Mouse (Mus musculus) hindbrain, embryonic 13.5 days (tissue): ENCODE measurements at regions not wholly inside any gene's neighbourhood (a gene's known extent, or its start where the extent isn't known, plus 50 kb on each side); places are given as distances from the start of the nearest gene placed in this dataset.

Experiments
- ATAC-seq: fragments of 200-750 bp; cut with Nextera tagmentation; 2 replicates; pipeline ENCODE4 v1.8.0; 2017; ENCODE audit warnings: moderate TSS enrichment; ENCODE audit not compliant: low FRiP score
- H3K27ac ChIP-seq: fragments of 300-500 bp; sonication (generic); 2 replicates; pipeline ENCODE4 v1.5.1; 2015; ENCODE audit warnings: inconsistent platforms, mild to moderate bottlenecking, moderate library complexity
- H3K27me3 ChIP-seq: fragments of 300-500 bp; sonication (generic); 2 replicates; pipeline ENCODE4 v1.6.1; 2015; ENCODE audit warnings: mild to moderate bottlenecking, inconsistent platforms
- H3K36me3 ChIP-seq: fragments of 300-500 bp; sonication (generic); 2 replicates; pipeline ENCODE4 v1.6.1; 2015; ENCODE audit warnings: mild to moderate bottlenecking, inconsistent platforms
- H3K4me1 ChIP-seq: fragments of 300-500 bp; sonication (generic); replicated peaks from 2 replicates; pipeline ENCODE4 v1.6.1; 2015; ENCODE audit warnings: inconsistent platforms
- H3K4me2 ChIP-seq: fragments of 300-500 bp; sonication (generic); 2 replicates; pipeline ENCODE4 v1.6.1; 2015; ENCODE audit warnings: inconsistent platforms, mild to moderate bottlenecking, moderate library complexity
- H3K4me3 ChIP-seq: fragments of 300-500 bp; sonication (generic); 2 replicates; pipeline ENCODE4 v1.5.1; 2015; ENCODE audit warnings: mild to moderate bottlenecking, inconsistent platforms
- H3K9ac ChIP-seq: fragments of 300-500 bp; sonication (generic); 2 replicates; pipeline ENCODE4 v1.6.1; 2015; ENCODE audit warnings: mild to moderate bottlenecking, inconsistent platforms
- H3K9me3 ChIP-seq: fragments of 300-500 bp; sonication (generic); 2 replicates; pipeline ENCODE4 v1.6.1; 2016; ENCODE audit warnings: inconsistent platforms
- WGBS: fragments of 180-500 bp; shearing (Covaris S2); methylation state at CpG from one replicate; pipeline ENCODE4 v1.1.7; 2015; 5-methylcytosine and 5-hydroxymethylcytosine counted together

DNA sequence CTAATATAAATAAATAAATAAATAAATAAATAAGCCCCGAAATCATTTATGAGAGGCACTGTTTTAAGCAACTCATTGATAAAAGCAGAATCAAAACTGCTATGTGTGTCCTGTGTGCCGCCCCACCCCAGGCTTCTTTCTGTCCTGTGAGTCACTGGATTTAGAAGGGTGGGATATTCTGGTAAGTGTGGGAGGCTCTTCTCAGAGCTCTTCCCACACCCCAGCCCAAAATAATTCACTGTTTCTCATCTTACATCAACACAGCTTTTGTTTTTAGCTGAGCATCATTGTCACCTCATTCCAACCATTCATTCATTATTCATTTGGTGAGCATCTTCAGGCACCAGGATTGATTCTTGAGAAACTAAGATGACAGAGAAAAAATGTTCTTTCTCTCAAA is 118.4 kb downstream of the Barx2 start:
- Histone ChIP-seq H3K9me3 (no peaks in the 10 kb centered on the region), H3K27me3 (no peaks in the 10 kb centered on the region), H3K4me3 (no peak overlapping the region), H3K36me3 (no peaks in the 10 kb centered on the region), H3K4me1 (no peaks in the 10 kb centered on the region), H3K4me2 (no peak overlapping the region), H3K9ac (no peak overlapping the region), H3K27ac (no peak overlapping the region)
- WGBS = 93% methylated on average over 2 of the region's 2 CpGs
- ATAC-seq = no peak

DNA sequence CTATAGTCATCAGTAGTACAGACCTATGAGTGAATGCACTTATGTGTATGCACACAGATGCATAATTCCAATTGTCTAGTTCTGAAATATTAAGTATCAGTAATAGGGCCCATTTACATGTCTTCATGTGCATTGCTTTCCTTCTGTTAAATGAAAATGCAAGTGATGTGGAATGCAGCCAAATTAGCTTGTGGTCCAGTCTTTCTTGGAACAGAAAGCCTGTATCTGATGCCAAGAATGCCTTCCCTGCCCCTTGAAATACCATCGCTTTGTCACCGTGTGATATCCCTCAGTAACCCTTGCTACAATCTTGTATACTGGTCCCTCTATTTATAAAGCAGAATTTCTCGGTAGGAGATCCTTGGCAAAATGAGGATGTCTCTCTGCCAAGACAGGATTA is 137.3 kb downstream of the Barx2 start:
- H3K36me3 ChIP-seq = no peaks in the 10 kb centered on the region
- H3K9me3 ChIP-seq = no peaks in the 10 kb centered on the region
- H3K27me3 ChIP-seq = no peaks in the 10 kb centered on the region
- WGBS = 78% methylated on average over 3 of the region's 3 CpGs
- ATAC-seq = no peak
- H3K9ac ChIP-seq = no peak overlapping the region
- H3K4me1 ChIP-seq = no peaks in the 10 kb centered on the region
- H3K27ac ChIP-seq = no peak overlapping the region
- H3K4me3 ChIP-seq = no peak overlapping the region
- no peak overlapping the region for H3K4me2 ChIP-seq

DNA sequence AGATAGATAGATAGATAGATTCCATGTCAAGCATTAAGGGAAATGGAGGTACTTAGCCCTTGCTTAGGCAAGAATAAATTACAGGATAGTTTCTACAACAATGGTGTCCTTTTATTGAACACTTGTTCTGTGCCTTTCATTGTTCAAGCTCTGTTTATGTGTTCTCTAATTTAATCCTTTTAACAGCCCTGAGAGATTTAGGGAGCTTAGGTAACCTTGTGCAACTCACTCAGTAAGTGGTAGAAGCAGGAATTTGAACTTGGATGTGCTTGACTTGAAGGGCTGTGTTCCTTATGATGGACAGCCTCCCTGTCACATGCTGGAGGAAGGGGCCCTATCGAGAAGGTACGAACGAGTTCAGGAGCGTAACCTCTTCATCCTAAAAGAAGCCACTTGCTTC is 147.9 kb downstream of the Barx2 start:
- no peak overlapping the region for H3K4me3 ChIP-seq
- 92% methylated on average over 4 of the region's 4 CpGs for WGBS
- H3K27me3 ChIP-seq = no peaks in the 10 kb centered on the region
- H3K27ac ChIP-seq = no peak overlapping the region
- no peaks in the 10 kb centered on the region for H3K9me3 ChIP-seq
- no peak overlapping the region for H3K4me2 ChIP-seq
- H3K9ac ChIP-seq = no peak overlapping the region
- ATAC-seq = no peak
- H3K36me3 ChIP-seq = no peaks in the 10 kb centered on the region
- no peaks in the 10 kb centered on the region for H3K4me1 ChIP-seq

DNA sequence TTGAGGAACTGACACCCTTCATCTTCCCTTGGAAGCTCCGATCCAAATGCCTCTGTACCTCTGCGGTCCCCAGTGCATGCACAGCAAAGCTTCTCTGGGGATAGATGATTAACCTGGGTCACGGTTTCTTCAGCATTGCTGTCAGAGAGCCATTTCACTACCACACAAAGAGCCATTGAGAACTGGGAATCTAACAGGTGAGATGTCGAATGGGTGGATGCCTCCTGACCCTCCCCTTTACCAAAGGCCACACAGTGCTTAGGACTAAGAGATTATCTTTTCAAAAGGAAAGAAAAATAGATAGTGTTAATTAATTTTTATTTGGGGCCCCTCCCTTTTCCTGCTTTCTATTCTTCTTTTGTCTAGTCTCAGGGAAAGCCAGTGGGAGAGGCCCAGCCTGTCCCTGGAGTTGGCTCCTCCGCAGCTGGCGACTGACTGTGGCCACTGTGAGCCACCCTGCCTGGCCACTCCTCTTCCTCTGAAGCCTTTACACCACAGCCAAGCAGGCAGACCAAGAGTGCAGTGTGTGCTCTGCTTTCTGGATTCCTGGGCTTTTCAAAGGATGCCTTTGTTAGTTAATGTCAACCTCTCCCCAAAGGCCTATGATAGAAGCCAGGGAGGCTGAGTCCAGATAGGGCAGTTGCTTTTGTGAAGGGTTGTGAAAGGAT is 155.2 kb downstream of the Barx2 start:
- Histone ChIP-seq H3K4me3 (no peak overlapping the region), H3K27ac (no peak overlapping the region), H3K4me1 (no peaks in the 10 kb centered on the region; the same call in 1 of the 2 replicates), H3K4me2 (no peak overlapping the region), H3K27me3 (no peaks in the 10 kb centered on the region), H3K36me3 (no peaks in the 10 kb centered on the region), H3K9me3 (no peaks in the 10 kb centered on the region), H3K9ac (no peak overlapping the region)
- WGBS = 41% methylated on average over 6 of the region's 6 CpGs
- ATAC-seq = no peak

DNA sequence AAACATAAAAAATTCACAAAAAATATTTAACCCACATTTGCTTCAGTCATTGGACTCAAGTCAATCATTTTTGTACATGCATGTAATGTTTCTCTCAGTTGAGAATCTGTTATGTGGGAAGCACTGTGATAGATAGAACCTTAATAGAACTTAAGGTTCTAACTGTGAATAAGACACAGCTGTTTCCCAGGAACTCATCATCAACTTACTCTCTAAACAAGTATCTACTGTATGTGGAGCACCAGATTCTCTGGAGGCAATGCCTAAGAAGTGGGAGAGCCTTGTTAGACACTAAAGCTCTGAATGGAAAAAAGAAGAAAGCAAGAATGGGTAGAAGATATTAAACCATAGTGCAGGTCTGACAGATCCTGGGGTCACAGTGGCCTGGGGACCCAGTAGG is 182.8 kb downstream of the Barx2 start:
- no peak for ATAC-seq
- H3K4me3 ChIP-seq = no peak overlapping the region
- H3K27ac ChIP-seq = no peak overlapping the region
- no peak overlapping the region for H3K4me2 ChIP-seq
- H3K9ac ChIP-seq = no peak overlapping the region
- H3K4me1 ChIP-seq = no peaks in the 10 kb centered on the region
- no peaks in the 10 kb centered on the region for H3K36me3 ChIP-seq
- no peaks in the 10 kb centered on the region for H3K27me3 ChIP-seq
- H3K9me3 ChIP-seq = no peaks in the 10 kb centered on the region

DNA sequence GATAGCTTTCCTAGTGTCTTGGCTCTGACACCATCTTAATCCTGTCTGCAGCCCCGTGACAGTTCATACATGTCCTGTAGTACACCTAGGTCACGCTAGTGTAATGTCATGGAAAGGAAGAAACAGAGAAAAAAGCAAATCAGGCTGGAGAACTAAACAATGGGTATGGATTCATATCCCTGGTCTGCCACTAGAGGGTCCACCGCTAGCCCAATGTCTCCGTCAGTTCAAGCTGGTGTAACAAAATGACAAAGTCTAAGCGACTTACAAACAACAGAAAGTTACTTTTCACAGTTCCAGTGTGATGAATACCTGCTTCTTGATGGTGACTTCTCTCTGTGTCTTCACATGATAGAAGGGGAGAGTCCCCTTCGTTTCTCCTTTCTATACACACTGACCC is 194.0 kb downstream of the Barx2 start:
- no peaks in the 10 kb centered on the region for H3K27me3 ChIP-seq
- no peak overlapping the region for H3K27ac ChIP-seq
- ATAC-seq = no peak
- no peak overlapping the region for H3K4me3 ChIP-seq
- 72% methylated on average over 6 of the region's 6 CpGs for WGBS
- no peak overlapping the region for H3K9ac ChIP-seq
- H3K4me2 ChIP-seq = no peak overlapping the region
- no peaks in the 10 kb centered on the region for H3K36me3 ChIP-seq
- no peaks in the 10 kb centered on the region for H3K4me1 ChIP-seq
- H3K9me3 ChIP-seq = no peaks in the 10 kb centered on the region

DNA sequence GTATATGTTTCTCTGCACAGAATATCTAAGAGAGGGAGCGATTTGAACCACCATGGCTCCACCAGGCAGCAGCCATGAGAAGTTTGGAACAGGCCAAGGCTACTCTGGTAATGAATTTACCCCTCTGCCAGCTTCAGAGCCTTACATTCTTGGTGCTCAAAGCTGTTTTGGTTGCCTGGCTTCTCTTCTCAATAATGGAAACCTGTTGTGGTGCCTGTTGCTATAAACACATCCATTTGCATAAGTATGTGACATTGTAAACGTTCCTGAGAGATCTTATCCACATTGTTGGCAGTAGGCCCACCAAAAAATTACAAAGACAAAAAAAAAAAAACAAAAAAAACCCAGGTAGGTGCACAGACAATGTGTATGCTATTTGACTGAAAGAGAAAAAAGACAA is 203.2 kb downstream of the Barx2 start:
- no peaks in the 10 kb centered on the region for H3K4me1 ChIP-seq
- H3K9me3 ChIP-seq = no peaks in the 10 kb centered on the region
- H3K27me3 ChIP-seq = no peaks in the 10 kb centered on the region
- H3K36me3 ChIP-seq = no peaks in the 10 kb centered on the region
- 50% methylated on average over 2 of the region's 2 CpGs for WGBS
- H3K27ac ChIP-seq = no peak overlapping the region
- H3K4me3 ChIP-seq = no peak overlapping the region
- no peak for ATAC-seq
- no peak overlapping the region for H3K9ac ChIP-seq
- no peak overlapping the region for H3K4me2 ChIP-seq

DNA sequence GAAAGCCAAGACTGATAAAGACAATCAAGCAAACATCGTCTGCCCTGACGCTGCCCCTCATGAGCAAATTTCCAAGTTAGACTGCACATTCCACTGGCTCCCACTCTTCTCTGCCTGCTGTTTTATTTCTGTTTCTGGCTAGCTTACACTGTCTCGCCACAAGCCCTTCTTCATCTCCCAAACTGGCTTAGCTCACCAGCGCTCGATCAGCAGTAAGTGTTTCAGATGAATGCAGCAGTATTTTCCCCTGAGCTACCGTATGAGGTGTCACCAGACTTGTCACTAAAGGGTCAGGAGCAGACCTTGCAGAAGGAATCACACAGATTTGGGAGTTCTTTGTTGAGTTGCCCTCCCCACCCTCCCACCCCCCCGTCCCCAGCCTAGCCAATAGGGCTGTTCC is 206.6 kb downstream of the Barx2 start:
- no peak for ATAC-seq
- Histone ChIP-seq H3K27ac (no peak overlapping the region), H3K4me1 (no peaks in the 10 kb centered on the region), H3K36me3 (no peaks in the 10 kb centered on the region), H3K27me3 (no peaks in the 10 kb centered on the region), H3K4me2 (no peak overlapping the region), H3K9ac (no peak overlapping the region), H3K9me3 (no peaks in the 10 kb centered on the region), H3K4me3 (no peak overlapping the region)
- 88% methylated on average over 7 of the region's 7 CpGs for WGBS

DNA sequence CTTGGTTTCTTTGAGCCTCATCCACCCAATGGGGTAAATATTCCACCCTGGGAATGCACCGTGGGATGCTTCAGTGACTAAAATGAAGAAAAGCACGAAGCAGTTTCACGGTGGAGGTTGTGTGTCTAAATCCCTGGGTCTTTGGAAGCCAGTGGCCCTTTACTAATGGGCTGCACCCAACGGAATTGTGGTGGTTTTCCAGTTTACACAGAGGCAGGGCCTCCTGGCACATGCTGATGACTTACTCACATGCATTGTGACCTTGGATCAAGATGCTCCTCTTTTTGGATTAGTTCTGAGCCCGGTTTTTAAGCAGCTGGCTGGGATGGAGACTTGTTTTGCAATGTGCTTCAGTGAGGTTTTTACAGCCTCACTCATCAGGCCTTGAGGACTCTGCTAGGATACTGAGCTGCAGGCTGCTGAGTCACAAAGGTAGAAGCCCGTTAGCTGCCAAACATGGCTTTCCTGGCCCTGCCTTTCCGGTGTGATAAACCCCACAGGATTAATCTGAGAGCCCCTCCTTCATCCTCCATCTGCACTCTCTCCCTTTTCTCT is 222.3 kb downstream of the Barx2 start:
- H3K9ac ChIP-seq = no peak overlapping the region
- ATAC-seq = no peak
- H3K4me1 ChIP-seq = peaks cover 8% of the 10 kb centered on the region
- H3K4me3 ChIP-seq = no peak overlapping the region
- no peaks in the 10 kb centered on the region for H3K36me3 ChIP-seq
- peaks cover 8% of the 10 kb centered on the region; the same call in 1 of the 2 replicates for H3K27me3 ChIP-seq
- H3K9me3 ChIP-seq = no peaks in the 10 kb centered on the region
- no peak overlapping the region for H3K4me2 ChIP-seq
- WGBS = 59% methylated on average over 7 of the region's 7 CpGs
- no peak overlapping the region for H3K27ac ChIP-seq

DNA sequence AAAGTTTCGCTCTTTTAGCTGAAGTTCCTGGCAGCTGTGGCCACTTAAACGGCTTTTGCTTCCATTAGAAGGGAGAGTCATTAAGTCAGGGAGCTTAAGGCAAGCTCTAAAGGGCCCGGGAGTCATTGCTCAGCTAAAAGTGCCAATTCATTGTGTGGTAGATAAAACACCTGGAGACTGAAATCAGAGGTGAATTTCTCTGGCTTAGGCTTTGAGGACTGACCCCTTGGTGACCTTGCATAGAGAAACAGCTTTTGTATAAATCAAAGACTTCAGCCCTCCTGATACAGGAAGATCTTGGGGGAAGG is 224.1 kb upstream of the Tmem45b start:
- H3K27me3 ChIP-seq = peaks cover 18% of the 10 kb centered on the region
- no peaks in the 10 kb centered on the region for H3K36me3 ChIP-seq
- 12% methylated on average over 3 of the region's 3 CpGs for WGBS
- no peak for ATAC-seq
- peak overlapping the region; percentile 22; the same call in 1 of the 2 replicates for H3K4me3 ChIP-seq
- no peaks in the 10 kb centered on the region for H3K9me3 ChIP-seq
- H3K9ac ChIP-seq = no peak overlapping the region; the same call in 1 of the 2 replicates
- no peak overlapping the region for H3K27ac ChIP-seq
- peaks cover 24% of the 10 kb centered on the region for H3K4me1 ChIP-seq
- H3K4me2 ChIP-seq = peak overlapping the region; percentile 50

DNA sequence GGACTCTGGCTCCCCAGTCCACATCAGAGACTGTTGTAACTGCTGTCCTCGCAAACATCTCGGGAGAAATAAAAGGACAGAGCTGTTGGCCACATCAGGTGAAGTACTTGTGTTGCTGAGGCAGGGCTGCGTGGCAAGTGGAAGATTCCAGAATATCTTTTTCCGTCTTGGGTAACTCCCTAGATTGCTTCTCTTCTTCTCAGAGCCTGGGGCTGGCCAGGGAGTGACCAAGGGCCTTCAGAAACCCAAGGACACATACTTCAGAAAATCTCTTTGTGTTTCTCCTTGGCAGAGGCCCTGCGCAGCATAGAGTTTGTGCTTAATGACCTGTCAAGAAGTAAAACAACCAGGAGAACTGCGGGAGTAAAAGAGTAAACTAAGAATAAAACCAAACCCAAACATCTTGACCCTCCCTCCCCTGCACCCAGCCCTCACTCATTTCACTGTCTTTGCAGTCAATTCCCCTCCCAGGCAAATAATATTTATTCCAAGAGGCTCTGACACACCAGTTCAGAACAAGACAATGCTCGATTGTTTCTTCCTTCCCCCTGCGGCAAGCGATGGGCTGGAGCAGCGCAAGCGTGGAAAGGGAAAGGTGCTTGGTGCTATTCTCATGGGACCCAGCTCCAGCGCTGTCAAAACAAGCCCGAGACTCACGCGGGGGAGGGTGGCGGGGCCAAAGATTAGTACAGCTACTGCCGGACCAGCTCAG is 223.6 kb upstream of the Tmem45b start:
- Histone ChIP-seq H3K9me3 (no peaks in the 10 kb centered on the region), H3K36me3 (no peaks in the 10 kb centered on the region), H3K27ac (no peak overlapping the region), H3K9ac (no peak overlapping the region; the same call in 1 of the 2 replicates), H3K4me1 (peaks cover 28% of the 10 kb centered on the region), H3K27me3 (peaks cover 23% of the 10 kb centered on the region), H3K4me3 (peak overlapping the region; percentile 22; the same call in 1 of the 2 replicates), H3K4me2 (peak overlapping the region; percentile 50)
- no peak for ATAC-seq
- 22% methylated on average over 17 of the region's 17 CpGs for WGBS

DNA sequence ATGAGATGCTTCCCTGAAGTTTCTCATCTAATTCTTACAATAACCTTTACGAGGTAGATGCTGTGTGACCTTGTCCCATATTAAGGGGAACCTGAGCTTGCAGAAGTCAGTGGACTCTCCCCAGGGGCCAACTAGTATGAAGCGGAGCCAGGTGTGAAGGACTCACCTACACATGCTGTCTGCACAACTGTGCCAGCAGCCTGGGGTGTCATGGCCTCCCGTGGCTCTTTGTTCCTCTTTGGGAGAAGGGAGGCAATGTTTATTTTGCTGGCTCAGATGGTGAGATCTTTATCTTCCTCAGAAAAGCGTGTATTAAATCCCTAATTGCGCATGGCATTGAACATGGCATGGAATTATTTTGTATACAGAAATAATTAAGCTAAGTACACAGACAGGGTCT is 222.2 kb upstream of the Tmem45b start:
- peaks cover 28% of the 10 kb centered on the region for H3K4me1 ChIP-seq
- no peak overlapping the region for H3K9ac ChIP-seq
- no peaks in the 10 kb centered on the region for H3K36me3 ChIP-seq
- H3K4me3 ChIP-seq = no peak overlapping the region
- no peaks in the 10 kb centered on the region for H3K9me3 ChIP-seq
- WGBS = 84% methylated on average over 5 of the region's 5 CpGs
- peaks cover 31% of the 10 kb centered on the region for H3K27me3 ChIP-seq
- H3K27ac ChIP-seq = no peak overlapping the region
- ATAC-seq = no peak
- no peak overlapping the region for H3K4me2 ChIP-seq

DNA sequence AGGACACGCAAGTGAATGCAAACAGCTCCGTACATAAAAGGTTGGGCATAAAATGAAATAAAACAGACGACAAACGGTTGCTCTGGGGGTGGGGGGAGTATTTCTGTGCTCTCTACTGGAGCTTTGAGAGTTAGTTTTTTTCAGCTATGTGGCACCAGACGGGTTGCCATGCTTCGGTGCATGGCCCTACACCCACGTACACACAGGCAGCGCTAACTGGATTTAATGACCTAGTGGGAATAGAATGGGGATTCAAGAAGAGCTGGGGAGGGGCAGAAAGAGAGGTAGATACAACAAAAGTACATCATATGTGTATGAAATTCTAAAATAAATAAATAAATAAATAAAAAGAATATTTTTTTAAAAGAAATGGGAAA is 220.5 kb upstream of the Tmem45b start:
- H3K27ac ChIP-seq = no peak overlapping the region
- 63% methylated on average over 8 of the region's 8 CpGs for WGBS

More for the DNA sequence above, 220.5 kb upstream of the Tmem45b start:
- H3K36me3 ChIP-seq = no peaks in the 10 kb centered on the region
- no peak overlapping the region for H3K9ac ChIP-seq
- H3K4me3 ChIP-seq = no peak overlapping the region
- ATAC-seq = 0 out of 2 replicates have a peak, but pooled peaks have one; percentile 28
- peaks cover 28% of the 10 kb centered on the region for H3K4me1 ChIP-seq
- H3K9me3 ChIP-seq = no peaks in the 10 kb centered on the region
- H3K27me3 ChIP-seq = peaks cover 30% of the 10 kb centered on the region
- peak overlapping the region; percentile 23; the same call in 1 of the 2 replicates for H3K4me2 ChIP-seq
